Mouse (Mus musculus): ENCODE measurements at regions not wholly inside any gene's neighbourhood (a gene's known extent, or its start where the extent isn't known, plus 50 kb on each side); places are given as distances from the start of the nearest gene placed in this dataset.

DNA sequence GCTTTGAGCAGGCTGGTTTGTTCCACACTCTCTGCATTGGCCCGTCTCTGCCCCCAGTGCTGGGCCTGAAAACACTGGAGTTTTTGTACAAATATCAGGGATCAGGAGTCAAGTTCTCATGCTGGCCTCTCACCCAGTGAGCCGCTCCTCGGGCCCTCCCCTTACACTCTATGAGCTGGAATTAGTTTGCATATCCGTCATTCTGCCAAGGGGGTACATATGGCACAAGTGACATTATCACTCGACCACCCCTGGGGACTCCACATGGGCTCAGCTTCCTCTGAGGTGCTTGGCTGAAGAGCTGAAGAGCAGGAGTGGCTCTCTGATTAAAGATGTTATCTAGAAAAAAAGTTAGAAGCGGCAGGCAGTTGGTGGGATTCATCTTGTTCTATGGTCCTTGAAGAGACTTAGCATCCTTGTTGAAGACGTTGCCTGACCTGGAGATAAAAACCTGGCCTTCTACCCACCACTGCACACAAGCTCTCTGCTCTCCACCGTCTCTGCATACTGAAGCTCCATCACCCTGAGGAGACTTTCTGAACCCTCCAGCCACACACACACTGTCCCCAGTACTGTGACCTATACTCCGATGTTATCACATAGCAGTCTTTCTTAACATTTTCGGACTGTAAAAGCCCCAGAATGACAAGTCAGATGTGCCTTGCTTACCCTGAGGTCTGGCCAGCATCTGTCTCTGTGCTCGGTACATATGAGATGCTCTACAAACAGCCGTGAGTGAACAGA, 144.2 kb downstream of the Setd4 start:
- TF ChIP-seq POLR2A (IDR thresholded peaks at IDR 0.05; ENCODE audit: insufficient read depth, low read length) (no peak), CTCF (IDR thresholded peaks at IDR 0.05; ENCODE audit: low read depth, low read length) (no peak)
